Mouse (Mus musculus) stomach, embryonic 14.5 days (tissue): ENCODE data around the gene Prkag1. TPM values are rescaled to one million over a fixed set of nuclear protein-coding genes. Genes with fewer than 3 reads are reported as not detected.

ENCODE experiments used
- ATAC-seq: fragments of 200-750 bp; cut with Nextera tagmentation; 2 replicates; pipeline ENCODE4 v1.8.0; 2017; ENCODE audit warnings: low read depth, moderate TSS enrichment; ENCODE audit not compliant: insufficient number of reproducible peaks, insufficient read depth, low FRiP score
- H3K27ac ChIP-seq: fragments of 300-500 bp; sonication (generic); 2 replicates; pipeline ENCODE4 v1.5.1; 2014; ENCODE audit warnings: mild to moderate bottlenecking, low read length, moderate library complexity, mixed read lengths
- H3K27me3 ChIP-seq: fragments of 300-500 bp; sonication (generic); 2 replicates; pipeline ENCODE4 v1.6.1; 2014; ENCODE audit warnings: low read length, control low read depth, mixed read lengths; ENCODE audit not compliant: control insufficient read depth, insufficient read depth
- H3K36me3 ChIP-seq: fragments of 300-500 bp; sonication (generic); 2 replicates; pipeline ENCODE4 v1.6.1; 2014; ENCODE audit warnings: mild to moderate bottlenecking, control low read depth, low read length, moderate library complexity, mixed read lengths; ENCODE audit not compliant: control insufficient read depth, insufficient read depth
- H3K4me1 ChIP-seq: fragments of 300-500 bp; sonication (generic); 2 replicates; pipeline ENCODE4 v1.6.1; 2014; ENCODE audit warnings: low read length, control low read depth, mixed read lengths; ENCODE audit not compliant: control insufficient read depth, insufficient read depth
- H3K4me2 ChIP-seq: fragments of 300-500 bp; sonication (generic); replicated peaks from 2 replicates; pipeline ENCODE4 v1.6.1; 2014; ENCODE audit warnings: low read depth, low read length, control low read depth
- H3K4me3 ChIP-seq: fragments of 300-500 bp; sonication (generic); 2 replicates; pipeline ENCODE4 v1.5.1; 2014; ENCODE audit warnings: low read depth, low read length, control low read depth
- H3K9ac ChIP-seq: fragments of 300-500 bp; sonication (generic); replicated peaks from 2 replicates; pipeline ENCODE4 v1.6.1; 2014; ENCODE audit warnings: low read depth, mild to moderate bottlenecking, control low read depth, low read length, moderate library complexity, mixed read lengths
- H3K9me3 ChIP-seq: fragments of 300-500 bp; sonication (generic); 2 replicates; pipeline ENCODE4 v1.6.1; 2016; ENCODE audit warnings: low read depth, low read length, control low read depth; ENCODE audit not compliant: control insufficient read depth
- WGBS: fragments of 180-500 bp; shearing (Covaris S2); extraction: QIAGEN DNeasy Blood & Tissue Kit; methylation state at CpG from one replicate; pipeline ENCODE4 v1.1.7; 2014; 5-methylcytosine and 5-hydroxymethylcytosine counted together
- polyA plus RNA-seq: library from polyadenylated mRNA; unstranded; fragments of >200 nt; fragmentation: Nextera tagmentation; extraction: Ambion mirVana; gene quantifications from 2 replicates; pipeline ENCODE4 v1.2.1, GENCODE M21; 2014

Prkag1 gene
- polyA plus RNA-seq, 1 experiment from 2014 or later: 80.0 TPM

- no peak overlapping the region for H3K9ac ChIP-seq
- H3K4me1 ChIP-seq: peaks cover 24% of the 10 kb centered on the region; the same call in 1 of the 2 replicates
- peaks cover 72% of the 10 kb centered on the region for H3K27me3 ChIP-seq
- H3K4me2 ChIP-seq: peak overlapping the region; percentile 72
- H3K36me3 ChIP-seq: no peaks in the 10 kb centered on the region
- H3K9me3 ChIP-seq: no peaks in the 10 kb centered on the region
- peak overlapping the region; percentile 31 for H3K4me3 ChIP-seq
- H3K27ac ChIP-seq: no peak overlapping the region
- peak; percentile 34; the same call in 1 of the 2 replicates for ATAC-seq
- 2% methylated on average over 58 of the region's 58 CpGs for WGBS
These were observed 24.2 kb downstream of the Prkag1 start for GRCm38 (mm10) chr15:98806809-98807770.

- WGBS: 11% methylated on average over 27 of the region's 30 CpGs
- H3K27me3 ChIP-seq: peaks cover 80% of the 10 kb centered on the region
- H3K4me3 ChIP-seq: peak overlapping the region; percentile 40
- no peaks in the 10 kb centered on the region for H3K9me3 ChIP-seq
- H3K36me3 ChIP-seq: no peaks in the 10 kb centered on the region
- 0 out of 2 replicates have a peak, but pooled peaks have one; percentile 9 for ATAC-seq
- H3K4me2 ChIP-seq: peak overlapping the region; percentile 83
- peaks cover 24% of the 10 kb centered on the region; the same call in 1 of the 2 replicates for H3K4me1 ChIP-seq
- H3K27ac ChIP-seq: no peak overlapping the region
- no peak overlapping the region for H3K9ac ChIP-seq
These were observed 25.1 kb downstream of the Prkag1 start for GRCm38 (mm10) chr15:98806071-98806808.

GRCm38 (mm10) chr15:98805324-98806040 lies 25.8 kb downstream of the Prkag1 start:
- WGBS: 1% methylated on average over 64 of the region's 64 CpGs
- no peak for ATAC-seq
- 0 out of 2 replicates have a peak overlapping the region, but pooled peaks have one; percentile 10 for H3K9ac ChIP-seq

GRCm38 (mm10) chr15:98804054-98804453 lies 27.3 kb downstream of the Prkag1 start:
- WGBS: under 1% methylated on average over 32 of the region's 32 CpGs

More at GRCm38 (mm10) chr15:98805324-98806040, 25.8 kb downstream of the Prkag1 start:
- H3K27me3 ChIP-seq: peaks cover 82% of the 10 kb centered on the region
- no peak overlapping the region for H3K27ac ChIP-seq
- H3K4me1 ChIP-seq: peaks cover 24% of the 10 kb centered on the region; the same call in 1 of the 2 replicates
- H3K4me2 ChIP-seq: peak overlapping the region; percentile 83
- no peaks in the 10 kb centered on the region for H3K9me3 ChIP-seq
- H3K4me3 ChIP-seq: peak overlapping the region; percentile 40
- H3K36me3 ChIP-seq: no peaks in the 10 kb centered on the region

GRCm38 (mm10) chr15:98802926-98803325 lies 28.4 kb downstream of the Prkag1 start:
- Histone ChIP-seq H3K9ac (no peak overlapping the region), H3K4me1 (peaks cover 20% of the 10 kb centered on the region; the same call in 1 of the 2 replicates), H3K36me3 (no peaks in the 10 kb centered on the region), H3K4me3 (no peak overlapping the region), H3K9me3 (no peaks in the 10 kb centered on the region), H3K27me3 (peaks cover 74% of the 10 kb centered on the region), H3K4me2 (no peak overlapping the region), H3K27ac (no peak overlapping the region)
- ATAC-seq: no peak
- WGBS: 7% methylated on average over 8 of the region's 8 CpGs

More at GRCm38 (mm10) chr15:98804054-98804453, 27.3 kb downstream of the Prkag1 start:
- no peak overlapping the region for H3K9ac ChIP-seq
- H3K9me3 ChIP-seq: no peaks in the 10 kb centered on the region
- peaks cover 24% of the 10 kb centered on the region; the same call in 1 of the 2 replicates for H3K4me1 ChIP-seq
- H3K4me2 ChIP-seq: peak overlapping the region; percentile 31
- ATAC-seq: no peak
- H3K27me3 ChIP-seq: peaks cover 74% of the 10 kb centered on the region
- H3K27ac ChIP-seq: no peak overlapping the region
- no peaks in the 10 kb centered on the region for H3K36me3 ChIP-seq
- peak overlapping the region; percentile 12; the same call in 1 of the 2 replicates for H3K4me3 ChIP-seq

- H3K4me1 ChIP-seq: peaks cover 5% of the 10 kb centered on the region; the same call in 1 of the 2 replicates
- WGBS: 13% methylated on average over 12 of the region's 12 CpGs
- peaks cover 69% of the 10 kb centered on the region for H3K27me3 ChIP-seq
- no peaks in the 10 kb centered on the region for H3K9me3 ChIP-seq
- H3K4me3 ChIP-seq: no peak overlapping the region
- H3K36me3 ChIP-seq: no peaks in the 10 kb centered on the region
- ATAC-seq: no peak
- H3K9ac ChIP-seq: no peak overlapping the region
- no peak overlapping the region for H3K4me2 ChIP-seq
- H3K27ac ChIP-seq: no peak overlapping the region
These were observed 31.9 kb downstream of the Prkag1 start for GRCm38 (mm10) chr15:98799396-98799795.

- Histone ChIP-seq H3K9me3 (no peaks in the 10 kb centered on the region), H3K9ac (no peak overlapping the region), H3K36me3 (no peaks in the 10 kb centered on the region), H3K27ac (no peak overlapping the region), H3K4me3 (no peak overlapping the region), H3K4me2 (no peak overlapping the region), H3K27me3 (peaks cover 69% of the 10 kb centered on the region), H3K4me1 (peaks cover 5% of the 10 kb centered on the region; the same call in 1 of the 2 replicates)
- ATAC-seq: no peak
- 55% methylated on average over 3 of the region's 3 CpGs for WGBS
These were observed 32.4 kb downstream of the Prkag1 start for GRCm38 (mm10) chr15:98798903-98799302.
